Mouse (Mus musculus) forebrain, embryonic 10.5 days (tissue): ENCODE data around the gene Myh7. TPM values are rescaled to one million over a fixed set of nuclear protein-coding genes. Genes with fewer than 3 reads are reported as not detected.

Experiments
- DNase-seq: peaks from one replicate; pipeline ENCODE4 v3.0.0-alpha.2; 2017; ENCODE audit warnings: low spot score; ENCODE audit errors: extremely low spot score
- H3K27ac ChIP-seq: fragments of 300-500 bp; sonication (generic); 2 replicates; pipeline ENCODE4 v1.5.1; 2016; ENCODE audit warnings: mild to moderate bottlenecking
- H3K27me3 ChIP-seq: fragments of 300-500 bp; sonication (generic); 2 replicates; pipeline ENCODE4 v1.6.1; 2016; ENCODE audit warnings: mild to moderate bottlenecking; ENCODE audit not compliant: poor library complexity, severe bottlenecking
- H3K36me3 ChIP-seq: fragments of 300-500 bp; sonication (generic); replicated peaks from 2 replicates; pipeline ENCODE4 v1.6.1; 2016; ENCODE audit warnings: mild to moderate bottlenecking, moderate library complexity
- H3K4me1 ChIP-seq: fragments of 300-500 bp; sonication (generic); 2 replicates; pipeline ENCODE4 v1.6.1; 2016
- H3K4me3 ChIP-seq: fragments of 300-500 bp; sonication (generic); 2 replicates; pipeline ENCODE4 v1.5.1; 2016; ENCODE audit warnings: mild to moderate bottlenecking, moderate library complexity
- H3K9me3 ChIP-seq: fragments of 300-500 bp; sonication (generic); 2 replicates; pipeline ENCODE4 v1.6.1; 2016; ENCODE audit warnings: mild to moderate bottlenecking, moderate library complexity
- WGBS: fragments of 180-500 bp; shearing (Covaris S2); methylation state at CpG from one replicate; pipeline ENCODE4 v1.1.7; 2016; 5-methylcytosine and 5-hydroxymethylcytosine counted together
- polyA plus RNA-seq: library from polyadenylated mRNA; unstranded; fragments of >200 nt; fragmentation: Nextera tagmentation; extraction: Ambion mirVana; gene quantifications from 2 replicates; pipeline ENCODE4 v1.2.1, GENCODE M21; 2016

Myh7 gene
- polyA plus RNA-seq, 1 experiment from 2014 or later: 0.72 TPM

DNA sequence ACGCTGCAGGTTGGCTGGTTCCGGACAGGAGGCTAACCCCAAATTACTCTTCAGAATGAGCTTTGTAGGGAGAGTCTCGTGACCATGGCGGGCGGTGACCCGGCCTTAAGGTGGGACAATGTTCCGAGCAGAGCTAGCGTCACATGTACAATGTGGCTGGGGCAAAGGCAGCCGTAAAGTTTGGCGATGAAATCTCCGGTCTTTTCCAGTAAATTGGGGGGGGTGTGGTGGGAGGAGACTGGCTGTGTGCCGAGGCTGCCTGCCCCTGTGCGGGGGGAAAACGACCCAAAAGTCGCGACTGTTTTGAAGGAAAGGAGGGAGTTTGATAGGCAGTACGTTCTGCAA lies 21.3 kb upstream of the Myh7 start:
- no peak for DNase-seq
- Histone ChIP-seq H3K4me1 (peaks cover 15% of the 10 kb centered on the region), H3K27me3 (no peaks in the 10 kb centered on the region), H3K27ac (peak overlapping the region; percentile 87), H3K9me3 (no peaks in the 10 kb centered on the region), H3K36me3 (peaks cover 36% of the 10 kb centered on the region), H3K4me3 (peak overlapping the region; percentile 80)
- under 1% methylated on average over 17 of the region's 17 CpGs for WGBS

DNA sequence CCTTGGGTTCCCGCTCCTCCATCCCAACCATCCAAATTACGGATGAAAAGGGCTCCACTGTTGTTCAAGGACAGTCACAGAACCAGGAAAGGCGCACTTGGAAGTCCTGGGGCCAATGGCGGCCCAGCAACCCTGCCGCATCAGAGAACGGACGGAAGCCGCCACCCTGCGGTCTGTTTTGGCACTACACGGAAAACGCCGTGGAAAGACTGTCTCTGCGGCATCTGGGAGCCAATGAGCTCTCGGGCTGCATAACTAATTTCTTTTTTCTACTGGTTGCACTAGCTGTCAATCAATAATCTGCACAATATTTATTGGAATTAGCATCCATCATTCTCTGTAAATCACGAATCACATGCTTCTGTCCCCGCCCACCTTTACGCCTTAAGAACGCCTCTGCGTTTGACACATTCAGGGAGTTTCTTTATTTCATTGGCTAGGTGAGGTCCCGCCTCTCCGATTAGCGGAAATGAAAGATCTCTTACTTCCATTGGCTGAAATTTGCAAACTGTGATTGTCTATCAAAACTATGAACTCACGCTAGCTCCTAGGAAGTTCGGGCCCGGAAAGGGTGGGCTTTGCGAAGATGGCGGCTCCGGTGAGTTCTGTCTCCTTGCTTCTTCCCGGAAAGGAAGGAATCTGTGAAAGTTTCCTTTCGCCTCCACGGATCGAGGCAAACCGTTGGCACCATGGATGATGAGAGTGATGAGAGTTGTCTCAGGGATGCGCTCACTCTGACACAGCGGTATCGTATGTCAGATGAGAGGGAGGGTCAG lies 20.8 kb upstream of the Myh7 start, which contains the start of gene Ngdn:
Gene Ngdn (plus strand): TSS at position 464 of the 776 bp plus-strand sequence.
- peak; percentile 97 for DNase-seq
- Histone ChIP-seq H3K36me3 (peaks cover 30% of the 10 kb centered on the region), H3K9me3 (no peaks in the 10 kb centered on the region), H3K27me3 (no peaks in the 10 kb centered on the region), H3K4me3 (peak within 1 kb of the TSS; percentile 80), H3K4me1 (peaks cover 15% of the 10 kb centered on the region), H3K27ac (peak within 1 kb of the TSS; percentile 94)
- WGBS: under 1% methylated on average over 36 of the region's 36 CpGs

DNA sequence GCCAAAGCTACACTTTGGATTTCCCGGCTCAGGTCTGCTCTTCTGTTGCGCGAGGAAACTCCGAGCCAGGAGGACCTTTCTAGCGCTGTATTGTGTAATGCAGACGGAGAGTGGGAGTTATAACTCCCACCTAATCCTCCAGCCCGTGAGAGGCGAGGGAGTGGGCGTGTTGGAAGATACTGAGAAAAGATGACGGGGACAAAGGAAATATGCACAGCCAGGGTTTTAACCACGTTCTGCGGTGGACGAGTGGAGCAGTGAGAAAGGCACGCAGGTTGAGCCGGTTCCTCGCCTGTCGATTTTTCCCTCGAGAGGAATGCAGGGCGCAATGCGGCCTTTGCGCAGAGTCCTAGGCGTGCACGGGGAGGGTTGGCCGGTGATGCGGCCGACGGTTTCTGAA lies 20.2 kb upstream of the Myh7 start:
- Histone ChIP-seq H3K4me3 (peak overlapping the region; percentile 80), H3K4me1 (peaks cover 15% of the 10 kb centered on the region), H3K36me3 (peaks cover 24% of the 10 kb centered on the region), H3K27ac (peak overlapping the region; percentile 94), H3K27me3 (no peaks in the 10 kb centered on the region), H3K9me3 (no peaks in the 10 kb centered on the region)
- WGBS: under 1% methylated on average over 27 of the region's 27 CpGs
- no peak for DNase-seq

DNA sequence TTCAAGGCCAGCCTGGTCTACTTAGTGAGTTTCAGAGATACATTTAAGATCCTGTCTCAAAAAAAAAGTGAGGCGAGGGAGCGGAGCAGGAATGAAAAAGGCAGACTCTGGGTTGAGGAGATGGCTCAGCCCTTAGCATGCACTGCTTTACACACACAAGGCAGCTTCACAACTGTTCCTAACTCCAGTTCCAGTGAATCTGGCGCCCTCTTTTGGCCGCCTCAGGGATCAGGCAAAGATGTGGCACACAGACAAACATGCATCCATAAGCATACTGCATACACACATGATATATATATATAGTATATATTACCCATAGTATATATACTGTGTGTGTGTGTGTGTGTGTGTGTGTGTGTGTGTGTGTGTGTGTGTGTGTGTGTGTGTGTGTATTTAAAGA lies 16.7 kb upstream of the Myh7 start:
- no peaks in the 10 kb centered on the region for H3K36me3 ChIP-seq
- DNase-seq: no peak
- 57% methylated on average over 4 of the region's 4 CpGs for WGBS
- H3K9me3 ChIP-seq: no peaks in the 10 kb centered on the region
- no peaks in the 10 kb centered on the region for H3K27me3 ChIP-seq
- H3K27ac ChIP-seq: no peak overlapping the region
- no peak overlapping the region for H3K4me3 ChIP-seq
- H3K4me1 ChIP-seq: peaks cover 9% of the 10 kb centered on the region

DNA sequence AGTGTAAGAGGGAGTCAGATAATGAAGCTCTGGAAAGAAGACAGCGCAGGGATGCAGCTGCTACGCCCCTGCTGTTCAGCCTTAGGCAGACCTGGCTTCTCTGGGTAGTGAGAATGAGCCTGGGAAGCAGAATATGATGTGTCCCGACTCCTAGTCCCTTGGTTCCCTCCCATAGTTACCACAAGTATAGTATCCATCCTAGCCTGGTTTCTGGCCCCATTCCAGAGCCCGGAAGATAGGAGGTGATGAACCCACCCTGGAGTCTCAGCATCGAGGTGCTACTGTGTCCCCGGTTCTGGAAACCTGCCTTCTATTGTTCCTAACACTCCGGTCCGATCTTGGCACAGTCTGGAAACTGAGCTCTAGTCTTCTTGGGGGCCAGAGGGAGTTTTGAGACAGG lies 14.0 kb upstream of the Myh7 start:
- no peaks in the 10 kb centered on the region for H3K27me3 ChIP-seq
- no peaks in the 10 kb centered on the region for H3K36me3 ChIP-seq
- WGBS: 82% methylated on average over 8 of the region's 8 CpGs
- no peaks in the 10 kb centered on the region for H3K9me3 ChIP-seq
- DNase-seq: no peak
- no peak overlapping the region for H3K27ac ChIP-seq
- no peak overlapping the region for H3K4me3 ChIP-seq
- H3K4me1 ChIP-seq: peaks cover 17% of the 10 kb centered on the region

DNA sequence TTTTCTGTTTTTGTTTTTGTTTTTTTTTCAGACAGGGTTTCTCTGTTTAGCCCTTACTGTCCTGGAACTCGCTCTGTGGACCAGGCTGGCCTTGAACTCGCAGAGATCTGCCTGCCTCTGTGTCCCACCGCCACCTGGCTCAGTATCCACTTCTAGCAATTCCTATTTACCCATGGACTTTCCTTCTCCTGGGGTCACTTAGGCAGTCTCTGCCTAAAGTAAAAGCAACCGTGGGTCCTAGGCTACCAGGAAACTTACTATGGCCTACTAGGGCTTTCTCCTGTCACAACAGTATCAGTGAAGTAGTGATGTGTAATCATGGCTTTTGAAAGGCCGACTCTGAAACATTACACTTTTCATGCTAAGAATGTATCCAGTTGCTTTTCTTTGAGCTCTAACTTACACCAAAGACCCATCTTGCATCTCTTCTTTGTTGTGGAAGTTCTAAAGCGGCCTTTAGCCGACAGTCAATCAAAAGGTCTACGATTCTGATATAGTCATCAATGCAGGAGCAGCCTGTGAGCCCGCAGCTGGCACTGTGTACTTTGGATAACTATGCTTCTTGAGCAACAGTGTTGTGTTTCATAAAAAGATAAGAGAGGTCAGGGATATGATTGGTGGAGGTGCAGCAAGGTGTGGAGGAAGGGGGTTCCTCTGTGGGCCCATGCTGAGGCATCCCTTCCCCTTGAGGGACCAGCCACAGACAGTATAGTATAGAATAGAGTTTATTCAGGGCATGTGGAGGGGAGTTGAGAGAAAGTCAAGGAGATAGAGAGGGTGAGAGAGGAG lies 12.9 kb upstream of the Myh7 start:
- no peak overlapping the region for H3K27ac ChIP-seq
- WGBS: 87% methylated on average over 9 of the region's 9 CpGs

DNA sequence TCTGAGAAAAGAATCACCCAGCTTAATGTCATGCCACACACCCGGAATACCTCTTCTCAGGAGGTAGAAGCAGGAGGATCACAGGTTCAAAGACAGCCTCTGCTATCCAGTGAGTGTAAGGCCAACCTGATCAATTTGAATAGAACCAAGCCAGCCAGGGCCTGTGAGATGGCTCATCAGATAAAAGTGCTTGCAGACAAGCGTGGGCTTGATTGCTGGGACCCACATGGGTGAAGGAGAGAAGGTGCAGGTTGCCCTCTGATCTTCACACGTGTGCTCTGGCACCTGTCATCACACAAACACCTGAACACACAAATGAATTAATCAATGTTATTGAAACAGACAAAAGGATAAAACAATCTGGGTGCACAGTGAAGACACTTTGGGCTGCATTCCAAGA lies 12.1 kb upstream of the Myh7 start:
- H3K4me1 ChIP-seq: peaks cover 30% of the 10 kb centered on the region
- no peak for DNase-seq
- H3K9me3 ChIP-seq: no peaks in the 10 kb centered on the region
- 76% methylated on average over 3 of the region's 3 CpGs for WGBS
- H3K27ac ChIP-seq: no peak overlapping the region
- no peak overlapping the region for H3K4me3 ChIP-seq
- no peaks in the 10 kb centered on the region for H3K27me3 ChIP-seq
- H3K36me3 ChIP-seq: no peaks in the 10 kb centered on the region

More for the DNA sequence above, 12.9 kb upstream of the Myh7 start:
- no peak for DNase-seq
- H3K4me3 ChIP-seq: no peak overlapping the region
- no peaks in the 10 kb centered on the region for H3K27me3 ChIP-seq
- H3K9me3 ChIP-seq: no peaks in the 10 kb centered on the region
- H3K4me1 ChIP-seq: peaks cover 26% of the 10 kb centered on the region
- no peaks in the 10 kb centered on the region for H3K36me3 ChIP-seq

DNA sequence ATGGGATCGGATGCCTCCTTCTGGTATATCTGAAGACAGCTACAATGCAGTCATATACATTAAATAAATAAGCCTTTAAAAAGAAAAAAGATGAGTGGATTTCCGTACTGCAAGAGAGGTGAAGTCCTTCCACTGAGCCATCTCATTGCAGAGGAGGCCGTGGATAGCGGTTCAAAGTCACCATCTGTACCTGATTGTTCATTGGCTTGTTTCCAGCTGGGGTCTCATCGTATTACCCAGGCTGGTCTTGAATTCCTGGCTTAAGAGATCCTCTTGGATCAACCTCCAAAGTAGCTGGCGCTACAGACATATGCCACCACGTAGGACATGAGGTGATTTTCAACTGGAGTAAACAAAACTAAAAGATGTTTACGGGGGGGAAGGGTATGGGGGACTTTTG lies 11.5 kb upstream of the Myh7 start:
- peaks cover 30% of the 10 kb centered on the region for H3K4me1 ChIP-seq
- no peak overlapping the region for H3K27ac ChIP-seq
- no peaks in the 10 kb centered on the region for H3K36me3 ChIP-seq
- no peak overlapping the region for H3K4me3 ChIP-seq
- 86% methylated on average over 8 of the region's 8 CpGs for WGBS
- H3K27me3 ChIP-seq: no peaks in the 10 kb centered on the region
- DNase-seq: no peak
- no peaks in the 10 kb centered on the region for H3K9me3 ChIP-seq

DNA sequence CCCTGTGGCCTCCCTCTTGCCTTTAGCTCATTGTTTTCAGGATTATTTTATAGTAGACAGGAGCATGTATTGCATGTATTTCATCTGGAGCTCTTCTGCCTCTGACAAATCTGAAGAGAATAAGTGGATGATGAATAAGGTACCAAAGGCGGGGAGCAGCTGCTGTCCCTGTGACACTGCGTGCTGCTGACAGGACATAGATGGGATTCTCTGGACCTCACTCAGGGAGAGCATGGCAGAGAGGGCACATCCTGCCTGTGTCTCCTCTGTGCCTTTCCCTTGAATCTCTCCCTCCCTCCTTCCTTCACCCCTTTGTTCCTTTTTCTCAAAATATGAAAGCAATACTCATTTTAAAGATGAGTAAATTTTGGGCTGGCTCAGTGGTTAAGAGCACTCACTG lies 11.1 kb upstream of the Myh7 start:
- WGBS: 86% methylated on average over 2 of the region's 2 CpGs
- no peak overlapping the region for H3K4me3 ChIP-seq
- no peaks in the 10 kb centered on the region for H3K36me3 ChIP-seq
- H3K9me3 ChIP-seq: no peaks in the 10 kb centered on the region
- no peak for DNase-seq
- peaks cover 30% of the 10 kb centered on the region for H3K4me1 ChIP-seq
- no peak overlapping the region for H3K27ac ChIP-seq
- no peaks in the 10 kb centered on the region for H3K27me3 ChIP-seq

DNA sequence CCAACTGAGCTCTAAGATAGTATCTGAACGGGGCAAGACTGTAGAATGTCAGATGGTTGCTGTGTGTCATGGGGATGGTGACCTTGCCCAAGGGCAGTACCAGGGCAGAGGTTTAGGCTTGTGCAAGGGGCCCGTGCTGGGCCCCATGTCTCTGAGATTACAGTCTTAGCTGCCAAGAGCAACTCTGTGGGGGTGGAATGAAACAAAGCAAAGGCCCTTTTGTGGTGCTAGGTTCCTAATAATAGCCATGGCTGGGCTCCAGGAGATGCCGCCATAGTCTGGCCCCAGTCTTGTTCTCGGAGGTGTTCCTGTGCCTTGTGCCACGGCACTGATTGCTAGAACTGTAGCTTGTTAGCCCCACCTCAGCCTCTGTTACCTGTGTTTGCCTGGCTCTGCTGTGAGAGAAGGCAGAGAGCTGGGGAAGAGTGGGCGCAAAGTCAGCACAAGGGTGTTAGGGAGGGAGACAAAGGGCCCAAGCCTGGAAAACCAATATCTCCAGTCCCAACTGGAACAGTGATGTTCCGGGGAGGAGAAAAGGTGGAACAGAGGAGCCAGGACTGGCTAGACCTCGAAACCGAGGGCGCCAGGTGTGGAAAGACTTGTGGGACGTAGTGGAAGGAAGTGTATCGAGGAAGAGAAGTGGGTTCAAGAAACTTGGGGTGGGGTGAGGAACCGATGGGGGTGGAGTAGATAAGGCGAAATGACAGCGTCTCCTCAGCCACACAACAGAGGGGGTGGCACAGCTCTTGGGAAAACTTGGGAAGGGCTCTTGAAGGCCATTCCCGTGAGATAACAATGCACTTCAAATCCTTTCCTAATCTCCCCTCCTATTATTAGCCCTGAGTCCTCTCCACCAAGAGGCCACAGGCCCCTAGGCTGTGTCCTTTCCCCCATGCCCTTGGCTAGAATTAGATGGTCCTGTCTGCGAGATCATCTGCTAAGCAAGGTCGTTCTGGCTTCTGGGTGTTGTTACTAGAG lies 9.7 kb upstream of the Myh7 start:
- H3K4me1 ChIP-seq: peaks cover 30% of the 10 kb centered on the region
- no peak overlapping the region for H3K4me3 ChIP-seq
- H3K27me3 ChIP-seq: no peaks in the 10 kb centered on the region
- no peak for DNase-seq
- WGBS: 74% methylated on average over 18 of the region's 18 CpGs
- no peaks in the 10 kb centered on the region for H3K9me3 ChIP-seq
- peak overlapping the region; percentile 76 for H3K27ac ChIP-seq
- no peaks in the 10 kb centered on the region for H3K36me3 ChIP-seq

DNA sequence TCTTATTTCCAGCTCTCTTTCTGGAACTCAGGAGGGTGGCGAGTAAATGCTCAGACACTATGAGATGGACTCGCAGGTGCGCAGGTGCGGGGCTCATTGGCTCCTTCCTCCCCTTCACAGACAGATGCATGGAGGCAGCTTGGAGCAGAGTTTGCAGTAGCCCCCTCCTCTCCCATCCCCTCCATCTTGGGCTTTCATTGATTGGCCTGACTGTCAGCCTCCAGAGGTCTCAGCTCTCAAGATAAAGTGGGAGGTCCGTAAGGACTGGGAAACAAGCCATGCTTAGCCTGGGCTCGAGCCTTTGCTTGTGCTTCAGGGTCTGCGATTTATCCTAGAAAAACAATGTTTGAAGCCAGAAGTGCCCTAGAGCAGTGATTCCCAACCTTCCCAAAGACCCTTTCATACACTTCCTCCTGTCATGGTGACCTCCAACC lies 8.3 kb upstream of the Myh7 start:
- no peaks in the 10 kb centered on the region for H3K9me3 ChIP-seq
- WGBS: 76% methylated on average over 7 of the region's 7 CpGs
- H3K4me1 ChIP-seq: peaks cover 32% of the 10 kb centered on the region
- no peaks in the 10 kb centered on the region for H3K27me3 ChIP-seq
- no peak overlapping the region for H3K4me3 ChIP-seq
- H3K27ac ChIP-seq: 0 out of 2 replicates have a peak overlapping the region, but pooled peaks have one; percentile 22
- H3K36me3 ChIP-seq: no peaks in the 10 kb centered on the region
- DNase-seq: no peak

DNA sequence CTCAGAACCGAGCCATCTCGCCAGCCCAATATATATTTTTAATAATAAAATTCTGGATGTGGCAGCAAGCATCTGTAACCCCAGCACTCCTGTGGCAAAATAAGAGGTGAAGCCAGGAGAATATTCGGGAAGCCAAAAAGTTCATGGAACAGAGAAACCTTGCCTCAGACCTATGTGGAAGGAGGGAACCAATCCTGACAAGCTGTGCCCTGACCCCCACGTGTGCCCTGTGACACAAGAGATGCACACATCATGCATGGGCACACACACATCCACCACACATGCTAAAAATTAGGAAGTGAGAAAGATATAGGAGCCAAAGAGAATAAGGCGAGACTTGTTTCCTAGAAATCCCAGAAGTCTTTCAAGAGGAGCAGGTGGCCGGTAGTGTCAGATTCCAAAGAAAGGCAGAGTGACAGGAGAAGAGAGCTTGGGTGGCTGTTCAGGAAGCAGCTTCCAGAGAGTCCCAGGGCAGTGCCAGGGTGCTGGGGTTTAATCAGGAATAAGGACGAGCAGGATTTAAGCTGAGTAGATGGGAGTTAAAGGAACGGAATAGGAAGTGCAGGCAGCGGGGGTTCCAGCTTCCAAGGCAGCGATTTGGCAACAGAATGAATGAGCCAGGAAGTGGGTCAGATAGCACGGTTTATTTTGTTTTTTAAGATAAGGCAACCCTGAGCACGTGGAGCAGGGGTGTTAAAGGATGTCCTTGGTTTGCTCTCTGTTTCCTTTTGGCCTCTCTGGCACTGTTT lies 7.7 kb upstream of the Myh7 start:
- WGBS: 54% methylated on average over 12 of the region's 12 CpGs
- Histone ChIP-seq H3K4me1 (peaks cover 38% of the 10 kb centered on the region), H3K27ac (0 out of 2 replicates have a peak overlapping the region, but pooled peaks have one; percentile 22), H3K36me3 (no peaks in the 10 kb centered on the region), H3K27me3 (no peaks in the 10 kb centered on the region), H3K9me3 (no peaks in the 10 kb centered on the region), H3K4me3 (no peak overlapping the region)
- DNase-seq: no peak
